Mouse (Mus musculus): ENCODE results near the gene Col27a1.

GRCm38 (mm10) chr4:63165636-63166035, 48.2 kb upstream of the Col27a1 start:
- TF ChIP-seq CTCF (IDR thresholded peaks at IDR 0.05; ENCODE audit: low read depth) (no peak), EP300 (IDR thresholded peaks at IDR 0.05; ENCODE audit: low read depth) (no peak)

Data from heart, postnatal 0 days (tissue).